Mouse (Mus musculus): ENCODE data around the gene Smpdl3b. TPM values are rescaled to one million over a fixed set of nuclear protein-coding genes. Genes with fewer than 3 reads are reported as not detected.

Gene Smpdl3b
- not detected for total RNA-seq (2023)

GRCm38 (mm10) chr4:132756974-132757373, at the start of gene Smpdl3b:
Gene Smpdl3b, minus strand, starts transcription at chr4:132757252.

GRCm38 (mm10) chr4:132796196-132796886, 39.3 kb upstream of the Smpdl3b start, which contains the start of gene Themis2:
Gene Themis2, minus strand, starts transcription at chr4:132796387.

GRCm38 (mm10) chr4:132767914-132768876, 11.1 kb upstream of the Smpdl3b start, which contains the start of gene Rpa2:
Gene Rpa2, plus strand, starts transcription at chr4:132768332.

GRCm38 (mm10) chr4:132732148-132732684, 24.8 kb downstream of the Smpdl3b start, which contains the start of gene Xkr8:
Gene Xkr8, minus strand, starts transcription at chr4:132732546.

Other genes with a start within 250 kb of the Smpdl3b start
- gene Sesn2, start 246.8 kb downstream of the Smpdl3b start, total RNA-seq (2023), result 8.7 TPM
- 48.2 TPM for gene Atpif1, start 223.6 kb downstream of the Smpdl3b start, total RNA-seq (2023)
- 117 TPM for gene Dnajc8, start 221.7 kb downstream of the Smpdl3b start, total RNA-seq (2023)
- 0.79 TPM for gene Ptafr, start 193.2 kb downstream of the Smpdl3b start, total RNA-seq (2023)
- gene Eya3, start 118.3 kb downstream of the Smpdl3b start, total RNA-seq (2023), result 58.7 TPM
- gene Xkr8, start 24.7 kb downstream of the Smpdl3b start, total RNA-seq (2023), result 2.2 TPM
- gene Rpa2, start 11.1 kb upstream of the Smpdl3b start, total RNA-seq (2023), result 52.1 TPM
- 11.3 TPM for gene Themis2, start 39.1 kb upstream of the Smpdl3b start, total RNA-seq (2023)
- gene Ppp1r8, start 85.9 kb upstream of the Smpdl3b start, total RNA-seq (2023), result 45.2 TPM
- gene Stx12, start 127.3 kb upstream of the Smpdl3b start, total RNA-seq (2023), result 11.8 TPM
- 38.3 TPM for gene Fam76a, start 165.3 kb upstream of the Smpdl3b start, total RNA-seq (2023)
- gene Fgr, start 216.8 kb upstream of the Smpdl3b start, total RNA-seq (2023), result 4.5 TPM

All from CD4-positive naive resting alpha-beta T cell, adult 76 days (primary cell).